Mouse (Mus musculus): ENCODE data around the gene Prkcz.

- TF ChIP-seq POLR2A (IDR thresholded peaks at IDR 0.05; ENCODE audit: borderline replicate concordance, extremely low read depth, low read depth, low read length) (no peak), CTCF (IDR thresholded peaks at IDR 0.05; ENCODE audit: insufficient read depth, low read length) (no peak)
Observed at GRCm38 (mm10) chr4:155332253-155332652, 28.9 kb downstream of the Prkcz start.
